Mouse (Mus musculus): ENCODE data around the gene Exoc6b. TPM values are rescaled to one million over a fixed set of nuclear protein-coding genes. Genes with fewer than 3 reads are reported as not detected.

The Exoc6b gene
- total RNA-seq, 2 experiments from 2014 or later = 14.0 to 16.3 TPM

DNA sequence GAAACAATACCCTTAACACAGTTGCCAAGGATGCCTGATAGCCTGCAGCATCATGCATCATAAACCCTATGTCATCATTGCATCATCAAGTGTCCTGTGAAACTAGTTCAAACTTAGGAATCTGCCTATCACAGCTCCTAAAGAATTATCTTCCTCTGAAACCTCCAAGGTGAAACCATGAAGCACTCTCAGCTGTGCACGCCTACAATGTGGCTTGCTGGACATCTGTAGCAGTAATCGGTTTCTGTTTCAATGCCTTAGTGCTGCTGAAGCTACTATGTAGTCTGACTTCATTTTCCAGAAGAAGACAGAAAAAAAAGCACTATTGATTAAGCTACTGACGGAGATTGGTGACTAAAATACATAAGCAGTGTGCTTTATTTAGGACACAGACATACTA is 107.5 kb downstream of the Exoc6b start:
- H3K4me3 ChIP-seq = no peak overlapping the region
- no peak for TF ChIP-seq CTCF (IDR thresholded peaks at IDR 0.05)
- intact Hi-C loops (cut with DNase I) = no loop called here
- no peak overlapping the region for H3K27ac ChIP-seq
- no peak for DNase-seq

DNA sequence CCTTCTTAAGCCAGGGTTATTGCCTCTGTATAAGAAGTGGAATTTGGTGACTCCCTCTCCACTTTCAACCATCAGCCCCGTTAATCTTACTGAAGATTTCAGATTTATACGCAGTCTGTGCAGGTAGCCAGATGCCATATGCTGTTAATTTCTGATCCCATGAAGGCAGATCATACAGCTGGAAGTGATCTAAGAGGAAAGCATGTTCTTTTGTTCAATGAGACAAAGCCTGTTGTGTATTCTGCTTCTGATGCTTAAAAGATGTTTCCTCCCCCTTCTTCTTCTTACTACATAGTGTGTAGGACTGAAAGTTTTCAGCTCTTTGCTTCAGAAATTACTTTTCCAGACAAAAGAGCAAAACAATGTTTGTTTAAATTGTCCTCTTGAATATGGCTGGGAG is 109.8 kb downstream of the Exoc6b start:
- no peak overlapping the region for H3K27ac ChIP-seq
- TF ChIP-seq CTCF (IDR thresholded peaks at IDR 0.05) = no peak
- intact Hi-C loops (cut with DNase I) = no loop called here
- DNase-seq = no peak
- no peak overlapping the region for H3K4me3 ChIP-seq

DNA sequence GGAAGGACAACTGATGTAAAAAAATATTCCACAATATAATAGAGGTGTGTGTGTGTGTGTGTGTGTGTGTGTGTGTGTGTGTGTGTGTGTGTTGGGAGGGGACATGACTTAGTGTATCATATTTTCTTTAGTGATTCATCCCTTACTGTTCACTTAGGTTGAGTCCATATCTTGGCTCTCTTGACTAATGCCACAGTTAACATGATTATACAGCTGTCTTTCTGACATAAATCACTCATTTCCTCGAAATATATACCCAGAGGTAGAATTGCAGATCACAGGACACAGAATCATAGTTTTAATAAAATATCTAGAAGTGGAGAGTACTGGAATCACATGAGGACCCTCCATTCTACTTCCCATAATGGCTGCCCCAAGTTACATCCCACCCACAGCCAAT is 117.7 kb downstream of the Exoc6b start:
- TF ChIP-seq CTCF (IDR thresholded peaks at IDR 0.05) = no peak
- H3K4me3 ChIP-seq = no peak overlapping the region
- no peak overlapping the region for H3K27ac ChIP-seq
- intact Hi-C loops (cut with DNase I) = no loop called here
- no peak for DNase-seq

DNA sequence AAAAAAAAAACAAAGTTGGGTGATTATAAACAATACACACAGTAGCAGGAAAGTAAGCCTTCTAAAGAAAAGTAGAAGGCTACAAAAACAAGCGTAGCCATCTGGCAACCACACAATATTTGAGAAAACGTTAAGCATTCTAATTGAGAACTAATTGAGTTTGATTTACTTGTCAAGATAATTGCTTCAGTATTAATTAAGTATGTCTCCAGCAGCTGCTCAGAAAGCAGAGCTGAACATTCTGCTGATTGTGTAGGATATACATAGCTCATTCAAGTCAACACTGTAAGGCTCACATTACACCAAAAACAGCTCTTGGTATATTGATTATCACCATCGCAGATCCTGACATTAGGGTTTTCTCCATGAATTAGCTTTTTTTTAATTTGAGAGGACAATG is 122.7 kb downstream of the Exoc6b start:
- H3K4me3 ChIP-seq = no peak overlapping the region
- TF ChIP-seq CTCF (IDR thresholded peaks at IDR 0.05) = no peak
- DNase-seq = no peak
- intact Hi-C loops (cut with DNase I) = no loop called here
- H3K27ac ChIP-seq = no peak overlapping the region

DNA sequence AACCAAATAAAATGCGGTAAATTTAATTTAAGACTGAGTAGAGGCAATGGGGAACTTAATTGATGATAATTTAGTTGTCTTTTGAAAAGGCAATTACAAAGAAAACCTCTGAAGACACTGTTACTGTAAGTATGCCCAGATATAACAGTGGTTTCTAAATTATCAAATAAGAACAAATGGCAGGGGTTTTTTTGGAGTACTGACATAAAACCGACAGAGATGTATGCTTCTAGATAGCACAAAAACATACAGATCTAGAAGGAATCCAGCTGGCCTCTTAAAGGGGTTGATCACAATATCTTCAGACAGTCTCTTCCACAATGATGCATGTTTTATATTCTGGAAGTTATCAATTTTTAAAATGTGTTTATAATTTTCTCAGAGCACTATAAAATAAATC is 123.2 kb downstream of the Exoc6b start:
- Histone ChIP-seq H3K4me3 (no peak overlapping the region), H3K27ac (no peak overlapping the region)
- no peak for DNase-seq
- no peak for TF ChIP-seq CTCF (IDR thresholded peaks at IDR 0.05)
- intact Hi-C loops (cut with DNase I) = no loop called here

DNA sequence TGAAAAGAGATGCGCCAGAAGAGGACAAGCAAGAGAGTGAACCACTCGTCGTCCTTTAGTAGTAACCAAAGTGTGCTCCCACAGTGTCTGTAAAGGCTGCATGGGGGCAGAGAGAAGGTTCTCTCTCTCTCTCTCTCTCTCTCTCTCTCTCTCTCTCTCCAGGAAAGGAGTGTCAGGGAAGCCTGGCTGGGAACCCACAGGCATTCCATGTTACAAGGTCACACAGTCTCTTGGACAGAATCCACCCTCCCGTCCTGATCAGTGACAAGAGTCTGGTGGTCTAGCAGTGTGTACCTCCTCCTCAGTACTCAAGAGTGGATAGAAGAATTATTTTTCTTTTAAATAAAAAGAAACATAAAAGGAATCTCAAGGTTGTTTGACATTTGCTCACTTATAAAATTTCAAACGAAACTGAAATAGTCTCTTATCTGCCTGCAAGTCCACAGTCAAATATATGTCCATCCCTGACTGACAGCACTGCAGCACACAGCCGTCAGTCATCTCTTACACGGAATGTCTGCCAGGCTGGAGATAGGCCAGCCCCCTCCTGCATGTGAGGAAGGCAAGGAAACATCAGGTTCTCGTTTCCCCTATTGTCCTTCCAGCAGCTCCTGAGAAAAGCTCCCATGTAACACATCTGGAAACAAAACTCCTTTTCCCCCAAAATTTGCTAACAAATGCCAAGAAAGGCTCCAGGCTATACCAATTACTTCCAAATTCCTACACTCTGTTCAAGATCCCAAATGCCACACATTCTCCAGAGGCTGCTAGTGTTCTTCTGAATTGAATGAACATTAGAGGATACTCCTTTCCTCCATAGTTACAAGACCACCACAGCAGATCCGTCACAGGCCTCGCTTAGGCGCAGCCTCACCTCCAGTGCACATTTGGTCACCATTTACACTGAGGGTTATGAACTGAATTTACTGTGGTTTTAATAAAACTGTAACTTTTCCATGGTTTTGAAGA is 136.1 kb downstream of the Exoc6b start:
- peak; percentile 21 for DNase-seq
- no peak for TF ChIP-seq CTCF (IDR thresholded peaks at IDR 0.05)
- Histone ChIP-seq H3K4me3 (no peak overlapping the region), H3K27ac (no peak overlapping the region)
- intact Hi-C loops (cut with DNase I) = no loop called here

DNA sequence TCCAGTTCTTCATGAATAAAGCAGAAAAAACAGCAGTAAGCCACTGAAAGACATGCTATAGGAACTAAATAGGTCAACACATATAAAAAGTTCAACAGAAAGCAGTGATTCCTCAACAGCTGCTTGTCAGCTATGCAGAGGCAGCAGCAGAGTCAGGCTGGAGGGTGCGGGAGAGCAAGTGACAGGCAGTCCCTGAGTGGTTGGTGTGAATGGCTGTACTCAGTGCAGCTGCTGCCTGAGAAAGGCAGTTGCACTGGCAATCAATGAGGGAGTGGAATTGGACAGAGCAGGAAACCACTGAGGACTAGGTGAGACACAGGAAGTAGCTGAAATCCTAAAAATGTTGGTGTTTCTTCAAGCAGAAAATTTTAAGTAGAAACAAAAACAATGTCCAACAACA is 138.3 kb downstream of the Exoc6b start:
- Histone ChIP-seq H3K4me3 (no peak overlapping the region), H3K27ac (no peak overlapping the region)
- intact Hi-C loops (cut with DNase I) = no loop called here
- TF ChIP-seq CTCF (IDR thresholded peaks at IDR 0.05) = no peak
- no peak for DNase-seq

DNA sequence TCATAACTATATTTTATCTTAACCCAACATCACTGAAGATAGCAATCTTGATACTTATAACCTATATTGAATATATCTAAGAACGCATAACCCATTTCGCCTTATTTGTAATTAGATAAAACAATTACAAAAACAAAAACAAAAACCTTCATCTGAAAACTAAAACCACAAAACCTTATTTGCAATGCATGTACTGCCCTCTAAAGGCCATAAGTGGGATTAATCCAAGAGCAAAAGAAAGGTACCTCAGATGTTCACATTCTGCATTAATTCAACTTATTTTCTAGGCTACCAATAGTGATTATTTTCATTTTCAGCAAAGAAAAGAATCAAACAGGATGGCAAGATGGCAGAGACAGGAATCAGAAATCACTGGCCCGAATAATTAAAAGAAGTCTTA is 143.2 kb downstream of the Exoc6b start:
- H3K4me3 ChIP-seq = no peak overlapping the region
- intact Hi-C loops (cut with DNase I) = no loop called here

DNA sequence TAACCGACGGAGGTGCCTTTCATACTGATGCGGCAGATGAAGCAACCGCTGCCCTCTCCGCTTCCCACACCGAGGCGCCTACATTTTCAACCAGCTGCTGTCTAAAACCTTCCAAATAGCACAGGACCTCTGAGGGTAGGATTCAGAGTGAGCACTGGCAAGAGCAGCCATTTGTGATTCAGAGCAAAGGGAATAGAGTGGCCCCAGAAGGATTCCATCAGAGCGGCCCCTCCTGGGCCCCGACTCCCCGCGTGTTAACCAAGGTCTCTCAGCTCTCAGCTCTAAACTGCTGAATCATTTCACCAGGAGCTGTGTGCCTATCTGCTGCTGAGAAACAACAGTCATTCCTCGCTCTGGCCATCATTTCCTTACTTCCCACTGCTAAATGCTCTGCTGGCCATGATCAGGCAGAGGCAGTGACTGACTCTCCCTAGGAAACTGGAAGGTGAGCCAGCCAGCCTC is 145.5 kb downstream of the Exoc6b start:
- Histone ChIP-seq H3K27ac (peak overlapping the region; percentile 63), H3K4me3 (peak overlapping the region; percentile 43)
- TF ChIP-seq CTCF (IDR thresholded peaks at IDR 0.05) = no peak
- peak; percentile 38 for DNase-seq
- intact Hi-C loops (cut with DNase I) = no loop called here

More for the DNA sequence above, 143.2 kb downstream of the Exoc6b start:
- no peak overlapping the region for H3K27ac ChIP-seq
- peak; percentile 79 for TF ChIP-seq CTCF (IDR thresholded peaks at IDR 0.05)
- no peak for DNase-seq

DNA sequence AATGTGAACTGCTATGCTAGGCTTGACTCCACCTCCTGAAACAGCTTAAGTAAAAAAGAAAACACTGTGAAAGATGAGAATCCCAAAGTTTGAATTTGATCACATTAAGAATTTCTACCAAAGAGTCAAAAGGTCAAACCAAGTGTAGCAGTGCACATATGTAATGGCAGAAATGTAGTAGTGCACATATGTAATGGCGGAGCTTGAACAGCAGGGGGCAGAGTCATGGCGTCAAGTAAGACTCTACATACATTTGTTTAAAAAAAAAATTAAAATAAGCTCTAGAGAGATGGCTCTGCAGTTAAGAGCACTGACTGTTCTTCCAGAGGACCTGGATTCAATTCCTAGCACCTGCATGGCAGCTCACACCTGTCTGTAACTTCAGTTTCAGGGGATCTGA is 153.0 kb downstream of the Exoc6b start:
- intact Hi-C loops (cut with DNase I) = loop anchor here (2.0 to 10.0 kb wide), 4 partner anchors 101 to 821 kb away; partner anchors contain the start of gene Cyp26b1
- DNase-seq = peak; percentile 44
- Histone ChIP-seq H3K4me3 (no peak overlapping the region), H3K27ac (no peak overlapping the region)
- peak; percentile 89 for TF ChIP-seq CTCF (IDR thresholded peaks at IDR 0.05)

DNA sequence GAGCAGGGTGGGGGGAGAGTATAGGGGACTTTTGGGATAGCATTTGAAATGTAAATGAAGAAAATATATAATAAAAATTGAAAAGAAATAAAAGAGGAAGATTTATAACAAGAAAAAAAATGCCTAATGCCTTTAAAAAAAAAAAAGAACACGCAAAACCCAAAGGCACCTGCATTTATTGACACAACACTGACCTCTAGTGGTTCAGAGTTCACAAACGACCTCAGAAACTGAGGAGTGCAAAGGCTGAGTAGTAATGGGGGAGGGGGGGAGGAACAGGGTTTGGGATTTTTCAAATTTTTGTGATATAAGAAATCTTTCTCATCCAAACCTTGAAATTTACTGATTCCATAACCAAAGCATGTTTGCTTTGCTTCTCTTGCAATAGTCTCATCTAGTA is 156.9 kb downstream of the Exoc6b start:
- H3K27ac ChIP-seq = no peak overlapping the region
- H3K4me3 ChIP-seq = no peak overlapping the region
- intact Hi-C loops (cut with DNase I) = loop anchor here (5.0 to 10.0 kb wide), 5 partner anchors 202 to 818 kb away; partner anchors contain the start of gene Cyp26b1
- peak; percentile 68 for TF ChIP-seq CTCF (IDR thresholded peaks at IDR 0.05)
- no peak for DNase-seq

DNA sequence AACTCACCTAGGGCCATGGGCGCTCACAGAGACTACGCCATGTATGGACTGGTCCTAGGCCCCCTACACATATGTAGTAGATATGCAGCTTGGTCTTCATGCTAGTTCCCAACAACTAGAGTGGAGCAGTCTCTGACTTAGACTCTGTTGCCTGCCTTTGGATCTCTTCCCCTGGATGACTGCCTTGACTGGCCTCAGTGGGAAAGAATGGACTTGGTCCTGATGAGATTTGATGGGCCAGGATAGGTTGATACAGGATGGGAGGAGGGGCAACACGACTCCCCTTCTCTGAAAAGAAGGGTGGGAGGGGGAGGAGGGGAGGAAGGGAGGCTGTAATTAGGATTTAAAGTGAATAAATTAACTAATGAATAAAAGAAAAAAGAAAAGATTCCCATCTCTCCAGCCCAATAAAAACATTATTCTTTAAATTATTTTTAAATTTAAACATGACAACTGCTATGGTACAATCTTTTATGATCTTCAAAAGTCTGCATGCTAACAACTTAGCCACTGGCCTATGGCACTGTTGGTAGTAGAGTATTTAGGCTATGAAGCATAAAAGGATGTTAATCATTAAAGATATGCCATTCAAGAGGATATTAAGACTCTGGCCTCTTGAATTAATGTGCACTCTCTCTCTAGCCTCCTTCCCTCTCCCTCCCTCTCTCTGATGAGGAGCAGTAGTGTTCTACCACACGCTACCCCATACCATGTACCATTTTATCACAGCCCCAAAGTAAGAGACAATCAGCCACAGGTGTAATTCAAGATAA is 170.1 kb downstream of the Exoc6b start:
- no peak for DNase-seq
- Histone ChIP-seq H3K4me3 (no peak overlapping the region), H3K27ac (no peak overlapping the region)
- no peak for TF ChIP-seq CTCF (IDR thresholded peaks at IDR 0.05)
- intact Hi-C loops (cut with DNase I) = no loop called here

DNA sequence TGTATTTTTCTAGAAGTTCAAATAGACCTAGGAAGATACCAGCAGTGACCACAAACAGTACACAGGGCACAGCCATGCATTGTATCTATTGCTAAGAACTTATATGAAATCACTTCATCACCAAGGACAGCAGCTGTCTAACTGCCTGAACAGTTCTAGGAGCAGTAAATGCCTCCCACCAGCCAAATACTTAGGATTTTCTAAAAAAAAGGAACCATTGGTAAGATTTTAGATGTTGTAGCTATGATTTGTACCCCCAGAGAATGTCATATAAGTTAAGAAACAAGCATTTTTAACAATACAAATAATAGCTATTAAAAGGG is 175.6 kb downstream of the Exoc6b start:
- Histone ChIP-seq H3K4me3 (no peak overlapping the region), H3K27ac (no peak overlapping the region)
- intact Hi-C loops (cut with DNase I) = no loop called here
- DNase-seq = no peak
- no peak for TF ChIP-seq CTCF (IDR thresholded peaks at IDR 0.05)
